Mouse (Mus musculus): Measurements from ENCODE around the gene Gimap7.

The Gimap7 gene

DNA sequence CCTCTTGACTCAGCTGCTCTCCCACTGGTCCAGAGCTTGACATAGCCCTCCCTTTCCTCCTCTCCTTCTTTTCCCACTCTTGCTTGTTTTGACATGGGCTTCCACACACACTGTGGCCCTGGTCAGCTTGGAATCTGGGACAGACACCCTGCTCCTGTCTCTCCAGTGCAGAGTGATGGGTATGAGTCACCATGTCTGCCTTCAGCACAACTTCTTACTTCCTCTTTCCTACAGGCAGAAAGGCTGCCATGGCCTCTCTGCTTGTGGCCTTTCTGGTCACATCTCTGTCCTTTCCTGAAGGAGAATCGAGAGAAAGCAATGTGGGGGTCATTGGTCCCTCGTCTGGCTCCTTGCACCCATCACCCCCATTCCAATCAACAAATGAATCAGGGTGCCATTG, 31.3 kb upstream of the Gimap7 start:
- CTCF ChIA-PET, result interaction anchor here (0.5 to 1.2 kb wide), 4 partner anchors 12 to 76 kb away, joined by 3 to 10 read pairs (median 4); partner anchors contain the start of gene Gimap8

GRCm38 (mm10) chr6:48689320-48689719, 29.1 kb upstream of the Gimap7 start:
- CTCF ChIA-PET, result interaction anchor here (1.0 kb wide), 1 partner anchor 9 kb away, joined by 5 read pairs; no protein-coding TSS in a partner anchor

DNA sequence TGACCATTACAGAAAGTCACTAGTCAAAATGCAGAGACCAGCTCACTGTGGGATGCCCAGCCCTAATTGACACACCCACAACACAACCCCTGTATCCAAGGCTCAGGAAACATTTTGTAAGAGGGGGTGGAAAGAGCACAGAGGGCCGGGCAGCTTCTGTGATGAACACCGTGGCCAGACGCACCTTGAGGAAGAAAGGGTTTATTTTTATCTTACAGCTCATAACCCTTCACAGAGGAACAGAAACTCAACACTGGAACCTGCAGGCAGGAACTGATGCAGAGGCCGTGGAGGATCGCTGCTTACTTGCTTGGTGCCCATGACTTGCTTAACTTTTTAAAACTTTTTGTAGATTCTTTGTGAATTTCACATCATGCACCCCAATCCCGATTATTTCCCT, 25.5 kb upstream of the Gimap7 start:
- CTCF ChIA-PET, result interaction anchor here (0.6 to 1.0 kb wide), 3 partner anchors 19 to 1343 kb away, joined by 3 to 4 read pairs (median 4); partner anchors contain the start of gene Gimap1

GRCm38 (mm10) chr6:48696830-48697554, 21.4 kb upstream of the Gimap7 start:
- CTCF ChIA-PET, result interaction anchor here (1.0 kb wide), 1 partner anchor 76 kb away, joined by 3 read pairs; no protein-coding TSS in a partner anchor

DNA sequence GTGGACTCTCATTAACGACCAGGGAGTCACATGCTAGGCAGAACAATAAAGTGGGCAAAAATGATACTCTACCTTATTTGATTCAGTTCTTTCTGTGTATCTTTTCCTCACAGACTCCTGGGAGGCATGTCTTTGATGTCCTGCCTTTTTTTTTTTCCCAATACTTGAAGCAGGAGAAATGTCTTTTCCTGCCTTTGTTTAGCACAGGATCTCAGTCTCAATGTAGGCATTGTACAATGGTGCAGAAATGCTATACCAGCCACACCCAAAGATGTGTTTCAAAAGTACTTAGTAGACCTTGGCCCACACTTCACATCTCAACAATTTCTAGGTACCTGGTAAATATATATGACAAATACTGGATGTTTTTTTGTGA, 20.9 kb upstream of the Gimap7 start:
- CTCF ChIA-PET, result interaction anchor here (1.0 to 1.4 kb wide), 2 partner anchors 20 to 75 kb away, joined by 3 read pairs; no protein-coding TSS in a partner anchor

GRCm38 (mm10) chr6:48698066-48698856, 20.2 kb upstream of the Gimap7 start:
- CTCF ChIA-PET, result interaction anchor here (0.7 to 1.9 kb wide), 6 partner anchors 8 to 52 kb away, joined by 3 to 16 read pairs (median 3); partner anchors contain the start of genes Gimap4 and Gimap8

GRCm38 (mm10) chr6:48698888-48699287, 19.5 kb upstream of the Gimap7 start:
- CTCF ChIA-PET, result interaction anchor here (0.7 to 1.9 kb wide), 6 partner anchors 9 to 52 kb away, joined by 3 to 16 read pairs (median 3); partner anchors contain the start of genes Gimap4 and Gimap8

GRCm38 (mm10) chr6:48700251-48701075, 18.0 kb upstream of the Gimap7 start:
- CTCF ChIA-PET, result interaction anchor here (0.6 to 1.9 kb wide), 4 partner anchors 26 to 54 kb away, joined by 3 to 16 read pairs (median 4); partner anchors contain the start of gene Gimap8

DNA sequence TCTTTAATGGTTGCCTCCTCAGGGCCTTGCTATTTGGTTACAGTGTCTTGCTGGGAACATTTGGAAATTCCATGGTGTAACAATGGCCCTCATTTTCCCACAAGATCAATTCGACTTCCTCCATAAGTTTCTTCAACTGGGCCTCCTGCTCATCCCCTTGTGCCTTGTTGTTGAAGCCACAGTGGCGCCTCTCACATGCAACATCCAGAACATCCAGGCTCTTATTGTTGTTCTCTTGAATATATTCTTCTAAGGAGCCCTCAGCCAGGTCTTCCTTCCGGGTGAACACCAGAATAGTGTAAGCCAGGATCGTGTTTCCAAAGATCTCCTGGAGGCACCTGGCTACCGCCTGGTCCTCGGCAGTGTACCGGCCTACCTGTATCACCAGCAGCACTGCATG, 16.3 kb upstream of the Gimap7 start:
- CTCF ChIA-PET, result no interaction called here

DNA sequence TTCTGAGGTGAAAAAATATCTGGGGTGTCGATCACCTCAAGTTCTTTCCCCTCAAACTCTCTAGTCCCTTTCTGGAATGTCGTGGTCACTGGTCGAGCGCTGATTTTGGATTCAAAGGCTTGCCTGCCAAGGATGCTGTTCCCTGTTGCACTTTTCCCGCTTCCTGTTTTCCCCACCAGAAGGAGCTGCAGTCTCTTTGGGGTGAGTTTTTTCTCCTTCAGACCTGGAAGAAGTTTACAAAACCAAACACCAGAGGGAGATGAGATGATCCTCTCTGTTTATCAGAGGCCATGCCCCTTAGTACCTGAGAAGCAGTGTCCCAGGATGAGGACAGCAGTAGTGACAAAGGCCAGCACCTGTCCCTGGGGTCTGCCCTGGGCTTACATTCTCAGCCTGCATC, 15.8 kb upstream of the Gimap7 start:
- CTCF ChIA-PET, result no interaction called here

DNA sequence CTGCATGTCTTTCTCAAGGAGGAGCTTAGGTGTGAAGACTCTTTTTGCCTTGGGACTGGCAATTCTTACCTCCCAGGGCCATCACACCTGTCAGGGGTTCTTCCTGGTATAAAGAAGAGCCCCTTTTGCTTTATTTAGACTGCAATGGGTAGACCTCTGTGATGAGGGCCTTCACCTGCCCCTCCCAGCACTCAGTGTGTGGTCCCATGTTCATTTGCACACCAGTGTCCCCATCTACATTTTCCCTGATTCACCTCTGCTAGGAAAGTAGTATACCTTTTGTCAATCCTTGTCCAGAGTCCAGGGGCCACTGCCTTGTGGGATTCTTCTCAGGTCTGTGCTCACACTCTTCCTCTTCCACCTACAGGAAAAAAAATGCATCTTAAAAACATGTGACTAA, 14.3 kb upstream of the Gimap7 start:
- CTCF ChIA-PET, result interaction anchor here (0.5 kb wide), 2 partner anchors 50 to 57 kb away, joined by 3 read pairs; partner anchors contain the start of gene Gimap8

DNA sequence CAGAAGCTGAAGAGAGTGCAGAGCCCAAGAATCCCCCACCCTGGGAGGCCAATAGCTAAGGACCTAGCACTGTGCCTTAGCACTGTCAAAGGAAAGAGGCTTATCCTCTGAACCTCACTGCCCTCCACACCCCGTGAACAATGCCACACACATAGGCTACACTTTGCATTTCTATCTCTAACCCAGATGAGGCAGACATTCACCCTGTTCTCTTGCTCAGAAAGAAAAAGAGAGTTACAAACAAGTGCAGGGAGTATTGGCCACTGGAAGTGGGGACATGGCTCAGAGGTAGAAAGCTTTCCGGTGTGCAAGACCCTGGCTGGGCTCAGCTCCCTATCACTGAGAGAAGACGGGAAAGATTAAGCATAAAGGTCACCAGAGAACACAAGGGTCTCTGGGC, 12.3 kb upstream of the Gimap7 start:
- CTCF ChIA-PET, result interaction anchor here (0.6 to 1.0 kb wide), 3 partner anchors 30 to 65 kb away, joined by 3 to 4 read pairs (median 3); partner anchors contain the start of gene Gimap3

DNA sequence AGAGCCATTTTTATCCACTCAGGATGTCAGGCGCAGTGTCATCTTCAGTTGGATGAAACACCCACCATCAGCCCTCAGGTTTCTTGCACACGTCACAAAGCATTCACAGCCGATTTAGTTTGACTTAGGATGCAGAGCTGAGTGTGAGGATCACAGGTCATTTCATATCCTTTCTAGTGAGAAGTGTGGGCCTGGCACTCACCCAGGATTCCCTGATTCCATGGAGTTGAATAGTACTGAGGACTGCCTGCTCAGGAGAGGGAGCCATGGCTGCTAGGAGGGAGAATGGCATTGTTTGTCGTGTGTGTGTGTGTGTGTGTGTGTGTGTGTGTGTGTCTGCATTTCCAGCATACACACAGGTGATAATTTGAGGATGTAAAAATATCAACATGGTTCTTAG, 1.9 kb downstream of the Gimap7 start:
- CTCF ChIA-PET, result interaction anchor here (0.6 to 0.7 kb wide), 2 partner anchors 9 to 19 kb away, joined by 3 to 6 read pairs; no protein-coding TSS in a partner anchor

DNA sequence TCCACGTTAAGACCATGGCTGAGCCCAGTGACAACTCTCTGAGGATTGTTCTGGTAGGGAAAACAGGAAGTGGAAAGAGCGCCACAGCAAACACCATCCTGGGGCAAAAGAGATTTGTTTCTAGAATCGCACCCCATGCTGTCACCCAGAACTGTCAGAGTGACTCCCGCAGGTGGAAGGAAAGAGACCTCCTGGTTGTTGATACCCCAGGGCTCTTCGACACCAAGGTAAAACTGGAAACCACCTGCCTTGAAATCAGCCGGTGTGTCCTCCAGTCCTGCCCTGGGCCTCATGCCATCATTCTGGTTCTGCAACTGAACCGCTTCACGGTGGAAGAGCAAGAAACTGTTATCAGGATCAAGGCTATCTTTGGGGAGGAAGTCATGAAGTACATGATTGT, 5.0 kb downstream of the Gimap7 start:
- CTCF ChIA-PET, result no interaction called here

DNA sequence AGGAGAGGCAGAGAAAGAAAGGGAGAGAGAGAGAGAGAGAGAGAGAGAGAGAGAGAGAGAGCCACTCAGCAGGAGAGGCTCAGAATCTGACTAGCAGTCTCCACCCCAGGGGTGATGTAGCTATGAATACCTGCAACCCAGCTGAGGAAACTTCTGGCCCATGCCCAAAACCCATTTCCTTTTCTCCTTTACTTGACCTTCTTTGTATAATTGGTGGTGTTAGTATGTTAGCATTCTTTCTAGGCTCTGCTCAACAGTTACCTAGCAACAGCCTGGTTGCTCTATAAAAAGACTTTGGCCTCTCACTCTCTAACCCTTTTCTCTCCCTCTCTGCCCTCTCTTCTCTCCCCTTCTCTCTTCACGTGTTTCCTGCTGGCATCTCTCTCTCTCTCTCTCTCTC, 7.1 kb downstream of the Gimap7 start:
- CTCF ChIA-PET, result interaction anchor here (0.6 to 1.1 kb wide), 2 partner anchors 15 to 25 kb away, joined by 3 to 5 read pairs; no protein-coding TSS in a partner anchor

GRCm38 (mm10) chr6:48727761-48728160, 9.3 kb downstream of the Gimap7 start:
- CTCF ChIA-PET, result no interaction called here

- CTCF ChIA-PET, result interaction anchor here (0.6 to 0.7 kb wide), 3 partner anchors 12 to 558 kb away, joined by 4 read pairs; no protein-coding TSS in a partner anchor
Measured at GRCm38 (mm10) chr6:48732864-48733304, 14.5 kb downstream of the Gimap7 start.

- CTCF ChIA-PET, result interaction anchor here (2.2 kb wide), 1 partner anchor 17 kb away, joined by 8 read pairs; no protein-coding TSS in a partner anchor
Measured at GRCm38 (mm10) chr6:48733660-48734059, 15.2 kb downstream of the Gimap7 start.

GRCm38 (mm10) chr6:48737053-48737452, 18.6 kb downstream of the Gimap7 start:
- CTCF ChIA-PET, result interaction anchor here (0.8 to 1.3 kb wide), 2 partner anchors 12 to 90 kb away, joined by 3 read pairs; no protein-coding TSS in a partner anchor

DNA sequence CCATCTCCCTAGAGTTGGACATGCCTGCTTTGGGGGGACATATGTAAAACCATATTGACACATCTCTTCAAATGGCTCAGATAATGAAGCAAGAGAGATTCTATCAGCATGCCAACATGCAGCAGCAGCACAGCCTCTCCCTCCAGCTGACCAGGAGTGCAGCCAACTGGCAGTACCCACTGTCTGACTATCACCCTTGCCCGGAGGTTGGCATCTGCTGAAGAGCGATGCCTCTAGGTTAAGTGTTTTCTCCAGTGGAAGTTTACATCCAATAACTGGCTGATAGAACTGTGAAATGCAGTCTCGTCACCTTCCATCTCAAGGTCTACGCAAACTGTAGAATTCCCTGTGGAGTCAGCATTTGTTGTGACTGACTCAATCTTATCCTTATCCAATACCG, 19.3 kb downstream of the Gimap7 start:
- CTCF ChIA-PET, result interaction anchor here (0.5 kb wide), 1 partner anchor 485 kb away, joined by 3 read pairs; no protein-coding TSS in a partner anchor
